Mouse (Mus musculus) neural tube, embryonic 13.5 days (tissue): ENCODE data around the gene Tbx1. TPM values are rescaled to one million over a fixed set of nuclear protein-coding genes. Genes with fewer than 3 reads are reported as not detected.

Source experiments
- ATAC-seq: fragments of 200-750 bp; cut with Nextera tagmentation; 2 replicates; pipeline ENCODE4 v1.8.0; 2017; ENCODE audit warnings: low read depth, mild to moderate bottlenecking, moderate TSS enrichment, moderate library complexity
- H3K27ac ChIP-seq: fragments of 300-500 bp; sonication (generic); replicated peaks from 2 replicates; pipeline ENCODE4 v1.5.1; 2015; ENCODE audit warnings: moderate library complexity, mild to moderate bottlenecking, inconsistent platforms
- H3K27me3 ChIP-seq: fragments of 300-500 bp; sonication (generic); 2 replicates; pipeline ENCODE4 v1.6.1; 2015; ENCODE audit warnings: mild to moderate bottlenecking, inconsistent platforms
- H3K36me3 ChIP-seq: fragments of 300-500 bp; sonication (generic); 2 replicates; pipeline ENCODE4 v1.6.1; 2015; ENCODE audit warnings: mild to moderate bottlenecking, inconsistent platforms
- H3K4me1 ChIP-seq: fragments of 300-500 bp; sonication (generic); replicated peaks from 2 replicates; pipeline ENCODE4 v1.6.1; 2015; ENCODE audit warnings: inconsistent platforms
- H3K4me2 ChIP-seq: fragments of 300-500 bp; sonication (generic); 2 replicates; pipeline ENCODE4 v1.6.1; 2015; ENCODE audit warnings: inconsistent platforms, mild to moderate bottlenecking, moderate library complexity
- H3K4me3 ChIP-seq: fragments of 300-500 bp; sonication (generic); 2 replicates; pipeline ENCODE4 v1.5.1; 2015; ENCODE audit warnings: mild to moderate bottlenecking, inconsistent platforms
- H3K9ac ChIP-seq: fragments of 300-500 bp; sonication (generic); 2 replicates; pipeline ENCODE4 v1.6.1; 2015; ENCODE audit warnings: moderate library complexity, mild to moderate bottlenecking, inconsistent platforms
- H3K9me3 ChIP-seq: fragments of 300-500 bp; sonication (generic); 2 replicates; pipeline ENCODE4 v1.6.1; 2016; ENCODE audit warnings: inconsistent platforms
- WGBS: fragments of 180-500 bp; shearing (Covaris S2); methylation state at CpG from one replicate; pipeline ENCODE4 v1.1.7; 2015; 5-methylcytosine and 5-hydroxymethylcytosine counted together
- polyA plus RNA-seq: library from polyadenylated mRNA; unstranded; fragments of >200 nt; fragmentation: Nextera tagmentation; extraction: Ambion mirVana; gene quantifications from 2 replicates; pipeline ENCODE4 v1.2.1, GENCODE M21; 2015

Gene Tbx1
- polyA plus RNA-seq, result 1.5 and 2.2 TPM in 2 replicates

DNA sequence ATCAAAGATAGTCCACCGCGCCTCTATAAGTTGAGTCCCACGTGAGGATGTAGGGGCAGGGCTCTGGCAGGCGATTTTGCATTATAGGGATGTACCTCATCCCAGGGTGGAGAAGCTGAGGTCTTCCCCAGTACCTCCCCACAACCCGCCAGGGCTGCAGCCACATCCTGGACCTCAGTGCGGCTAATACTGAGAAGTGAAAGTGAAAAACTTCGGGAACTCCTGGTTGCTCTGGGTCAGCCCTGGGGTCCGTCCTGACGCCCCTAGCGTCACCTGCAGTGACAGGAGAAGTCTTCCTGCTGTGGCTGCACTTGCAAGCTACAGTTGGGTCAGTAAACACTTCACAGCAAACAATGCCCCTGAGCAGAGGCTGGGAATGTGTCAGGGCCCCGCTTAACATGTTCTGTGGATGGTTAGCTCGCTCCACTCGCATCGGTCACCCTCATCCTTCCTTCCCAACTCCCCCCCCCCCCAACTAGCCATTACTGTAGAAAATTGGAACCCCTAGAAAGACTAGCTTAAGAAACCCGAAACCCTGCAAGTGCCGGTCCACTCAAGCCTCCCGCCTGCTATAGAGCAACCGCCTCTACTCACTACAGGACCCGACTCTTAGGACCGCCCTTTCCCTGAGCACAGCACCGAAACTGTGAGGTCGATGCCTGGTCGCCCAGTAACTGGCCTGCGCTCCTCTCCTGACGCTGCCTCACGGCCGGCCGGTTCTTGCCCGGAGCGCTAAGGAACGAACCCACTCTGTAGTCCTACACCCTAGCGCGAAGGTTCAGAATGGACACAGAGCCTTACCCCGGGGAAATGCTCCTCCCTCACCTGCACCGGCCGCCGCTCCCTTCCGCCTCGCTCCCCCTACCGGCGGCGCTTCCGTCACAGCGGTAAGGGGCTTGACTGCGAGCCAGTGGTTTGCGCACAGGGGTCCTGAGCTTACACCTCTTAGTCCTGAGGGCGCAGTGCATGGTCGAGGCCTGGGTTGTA lies at the start of gene Tbx1:
Gene Tbx1 (minus strand): TSS at position 868 of the 987 bp plus-strand sequence.
- Histone ChIP-seq H3K36me3 (no peaks in the 10 kb centered on the region), H3K9me3 (no peaks in the 10 kb centered on the region), H3K9ac (0 out of 2 replicates have a peak within 1 kb of the TSS, but pooled peaks have one; percentile 9), H3K27ac (no peak within 1 kb of the TSS), H3K4me1 (peaks cover 50% of the 10 kb centered on the region), H3K27me3 (peaks cover 96% of the 10 kb centered on the region), H3K4me2 (peak within 1 kb of the TSS; percentile 46), H3K4me3 (peak within 1 kb of the TSS; percentile 22)
- WGBS, result 2% methylated on average over 48 of the region's 48 CpGs
- peak; percentile 17; the same call in 1 of the 2 replicates for ATAC-seq

DNA sequence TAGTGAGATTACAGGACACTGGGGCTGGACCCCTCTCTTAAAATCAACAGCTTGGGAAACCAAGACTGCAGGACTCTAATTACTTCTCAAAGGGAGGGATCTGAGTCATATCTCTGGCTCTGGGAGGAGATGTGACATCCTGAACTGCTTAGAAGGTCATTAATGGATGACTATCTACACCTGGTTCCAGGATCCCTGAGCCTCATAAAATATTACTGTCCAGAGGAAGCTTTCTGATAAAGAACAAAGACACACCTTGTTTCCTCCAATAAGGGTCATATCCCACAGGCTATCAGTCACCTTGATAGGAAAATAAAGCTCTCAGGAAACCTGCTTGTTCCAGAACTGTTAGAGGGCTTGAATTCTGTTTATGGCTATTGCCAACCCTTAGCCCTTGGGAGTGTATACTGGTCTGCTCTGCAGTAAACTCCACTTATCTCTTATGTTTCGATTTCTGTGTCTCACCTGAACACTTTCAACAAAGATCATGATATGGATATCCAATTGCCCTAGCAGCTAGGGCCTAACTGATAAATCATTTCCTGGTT lies 49.0 kb upstream of the Tbx1 start:
- Histone ChIP-seq H3K9me3 (no peaks in the 10 kb centered on the region), H3K36me3 (no peaks in the 10 kb centered on the region), H3K4me3 (no peak overlapping the region), H3K4me1 (no peaks in the 10 kb centered on the region), H3K27ac (no peak overlapping the region), H3K9ac (no peak overlapping the region), H3K4me2 (no peak overlapping the region), H3K27me3 (no peaks in the 10 kb centered on the region)
- 91% methylated on average over 1 of the region's 1 CpGs for WGBS
- ATAC-seq, result no peak

- 49% methylated on average over 2 of the region's 2 CpGs for WGBS
- no peak for ATAC-seq
- Histone ChIP-seq H3K4me3 (no peak overlapping the region), H3K9ac (no peak overlapping the region), H3K27me3 (no peaks in the 10 kb centered on the region), H3K4me2 (no peak overlapping the region), H3K4me1 (no peaks in the 10 kb centered on the region), H3K9me3 (no peaks in the 10 kb centered on the region), H3K27ac (no peak overlapping the region), H3K36me3 (no peaks in the 10 kb centered on the region)
Measured at GRCm38 (mm10) chr16:18638396-18638795, 47.9 kb upstream of the Tbx1 start.

GRCm38 (mm10) chr16:18636804-18637203 lies 46.3 kb upstream of the Tbx1 start:
- WGBS, result 53% methylated on average over 3 of the region's 3 CpGs
- no peak for ATAC-seq
- H3K36me3 ChIP-seq, result no peaks in the 10 kb centered on the region

DNA sequence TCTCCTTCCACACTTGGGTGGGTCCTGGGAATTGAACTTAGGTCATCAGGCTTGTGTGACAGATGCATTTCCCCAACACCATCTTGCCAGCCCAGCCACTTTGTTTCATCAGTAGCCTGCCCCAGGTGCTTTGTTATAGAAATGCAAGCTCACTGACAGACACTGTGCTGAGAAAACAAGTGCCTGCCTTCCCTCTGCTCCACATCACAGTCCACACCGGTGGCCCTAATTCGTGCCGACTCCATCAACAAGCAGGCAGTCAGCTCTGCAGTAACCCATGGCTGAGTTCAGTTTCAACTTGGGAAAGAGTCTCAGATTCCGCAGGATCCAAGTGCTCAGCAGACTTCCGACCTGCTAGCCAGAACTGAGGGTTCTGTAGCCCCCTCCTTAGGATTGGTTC lies 45.9 kb upstream of the Tbx1 start:
- Histone ChIP-seq H3K9ac (no peak overlapping the region), H3K27me3 (no peaks in the 10 kb centered on the region; the same call in 1 of the 2 replicates), H3K27ac (no peak overlapping the region), H3K9me3 (no peaks in the 10 kb centered on the region), H3K4me3 (no peak overlapping the region), H3K36me3 (no peaks in the 10 kb centered on the region), H3K4me2 (no peak overlapping the region), H3K4me1 (no peaks in the 10 kb centered on the region)
- 80% methylated on average over 5 of the region's 5 CpGs for WGBS
- no peak for ATAC-seq

More at GRCm38 (mm10) chr16:18636804-18637203, 46.3 kb upstream of the Tbx1 start:
- no peaks in the 10 kb centered on the region for H3K27me3 ChIP-seq
- H3K9ac ChIP-seq, result no peak overlapping the region
- no peak overlapping the region for H3K27ac ChIP-seq
- H3K4me1 ChIP-seq, result no peaks in the 10 kb centered on the region
- H3K9me3 ChIP-seq, result no peaks in the 10 kb centered on the region
- H3K4me2 ChIP-seq, result no peak overlapping the region
- H3K4me3 ChIP-seq, result no peak overlapping the region

GRCm38 (mm10) chr16:18633333-18633732 lies 42.9 kb upstream of the Tbx1 start:
- Histone ChIP-seq H3K9ac (no peak overlapping the region), H3K9me3 (no peaks in the 10 kb centered on the region), H3K4me3 (no peak overlapping the region), H3K27me3 (no peaks in the 10 kb centered on the region; the same call in 1 of the 2 replicates), H3K36me3 (no peaks in the 10 kb centered on the region), H3K27ac (no peak overlapping the region), H3K4me1 (peaks cover 14% of the 10 kb centered on the region), H3K4me2 (no peak overlapping the region)
- ATAC-seq, result no peak
- 20% methylated on average over 1 of the region's 1 CpGs for WGBS

GRCm38 (mm10) chr16:18632816-18633215 lies 42.3 kb upstream of the Tbx1 start:
- H3K27ac ChIP-seq, result no peak overlapping the region
- no peak overlapping the region for H3K4me2 ChIP-seq
- no peaks in the 10 kb centered on the region; the same call in 1 of the 2 replicates for H3K27me3 ChIP-seq
- no peaks in the 10 kb centered on the region for H3K9me3 ChIP-seq
- no peak overlapping the region for H3K9ac ChIP-seq
- H3K4me3 ChIP-seq, result no peak overlapping the region
- peaks cover 19% of the 10 kb centered on the region for H3K4me1 ChIP-seq
- H3K36me3 ChIP-seq, result no peaks in the 10 kb centered on the region
- ATAC-seq, result no peak
- 72% methylated on average over 2 of the region's 2 CpGs for WGBS

DNA sequence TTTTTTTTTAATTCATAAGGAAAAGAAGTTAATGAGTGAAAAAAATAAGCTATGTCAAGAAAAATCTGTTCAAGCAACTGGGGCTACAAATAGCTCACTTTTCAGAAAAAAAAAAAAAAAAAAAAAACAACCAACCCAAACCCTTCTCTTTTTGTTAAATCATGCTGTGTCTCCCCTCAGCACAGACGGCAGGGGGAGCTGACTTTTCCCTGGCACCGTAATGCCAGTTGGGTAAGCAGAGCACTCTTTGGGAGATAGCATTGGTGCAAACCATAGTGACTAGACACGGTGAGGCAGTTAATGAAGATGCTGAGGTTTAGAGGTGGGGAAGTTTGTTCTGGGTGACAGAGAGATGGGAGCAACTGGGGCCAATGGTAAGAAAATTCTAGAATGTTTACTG lies 41.6 kb upstream of the Tbx1 start:
- H3K4me1 ChIP-seq, result peaks cover 27% of the 10 kb centered on the region
- H3K9ac ChIP-seq, result no peak overlapping the region
- no peak overlapping the region for H3K4me2 ChIP-seq
- no peaks in the 10 kb centered on the region for H3K36me3 ChIP-seq
- WGBS, result 52% methylated on average over 3 of the region's 3 CpGs
- no peak for ATAC-seq
- H3K27me3 ChIP-seq, result peaks cover 5% of the 10 kb centered on the region; the same call in 1 of the 2 replicates
- no peaks in the 10 kb centered on the region for H3K9me3 ChIP-seq
- no peak overlapping the region for H3K27ac ChIP-seq
- H3K4me3 ChIP-seq, result no peak overlapping the region

GRCm38 (mm10) chr16:18631141-18631540 lies 40.7 kb upstream of the Tbx1 start:
- Histone ChIP-seq H3K4me3 (no peak overlapping the region), H3K27ac (no peak overlapping the region), H3K9me3 (no peaks in the 10 kb centered on the region), H3K4me2 (no peak overlapping the region), H3K36me3 (no peaks in the 10 kb centered on the region), H3K27me3 (peaks cover 11% of the 10 kb centered on the region), H3K9ac (no peak overlapping the region), H3K4me1 (peaks cover 36% of the 10 kb centered on the region)
- no peak for ATAC-seq
- WGBS, result 53% methylated on average over 7 of the region's 7 CpGs

DNA sequence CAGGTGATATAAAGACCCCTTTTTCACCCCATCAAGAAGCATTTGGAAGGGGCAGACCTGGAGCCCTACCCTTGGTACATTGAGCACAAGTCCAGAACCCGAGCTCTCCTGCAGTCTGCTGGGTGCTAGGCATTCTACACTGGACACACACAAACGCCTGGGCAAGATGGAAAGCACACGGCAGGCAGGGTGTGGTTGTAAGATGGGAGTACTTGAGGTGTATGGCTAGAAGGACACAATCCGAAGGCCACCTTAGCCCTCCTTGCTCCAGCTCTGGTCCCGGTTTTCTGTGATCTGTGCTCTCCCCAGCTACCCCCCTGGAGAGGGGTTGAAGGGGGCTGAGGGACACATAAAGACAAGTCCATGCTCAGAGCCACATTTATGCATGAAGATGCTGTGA lies 39.8 kb upstream of the Tbx1 start:
- H3K36me3 ChIP-seq, result peaks cover 6% of the 10 kb centered on the region
- peak overlapping the region; percentile 96 for H3K9ac ChIP-seq
- no peaks in the 10 kb centered on the region for H3K9me3 ChIP-seq
- WGBS, result 46% methylated on average over 5 of the region's 5 CpGs
- peak overlapping the region; percentile 93 for H3K27ac ChIP-seq
- peaks cover 44% of the 10 kb centered on the region for H3K4me1 ChIP-seq
- peak; percentile 2; the same call in 1 of the 2 replicates for ATAC-seq
- H3K4me3 ChIP-seq, result peak overlapping the region; percentile 81
- peaks cover 20% of the 10 kb centered on the region for H3K27me3 ChIP-seq
- peak overlapping the region; percentile 94 for H3K4me2 ChIP-seq

- peak within 1 kb of the TSS; percentile 96 for H3K9ac ChIP-seq
- H3K36me3 ChIP-seq, result peaks cover 13% of the 10 kb centered on the region
- H3K4me1 ChIP-seq, result peaks cover 44% of the 10 kb centered on the region
- peak within 1 kb of the TSS; percentile 81 for H3K4me3 ChIP-seq
- H3K9me3 ChIP-seq, result no peaks in the 10 kb centered on the region
- peak; percentile 49 for ATAC-seq
- peak within 1 kb of the TSS; percentile 93 for H3K27ac ChIP-seq
- H3K27me3 ChIP-seq, result peaks cover 26% of the 10 kb centered on the region
- under 1% methylated on average over 72 of the region's 93 CpGs for WGBS
- peak within 1 kb of the TSS; percentile 94 for H3K4me2 ChIP-seq
Measured at GRCm38 (mm10) chr16:18629390-18630231, 39.1 kb upstream of the Tbx1 start, which contains the start of gene Sept5. Gene Sept5 (minus strand): TSS chr16:18629954.
